Mouse (Mus musculus) layer of hippocampus, postnatal 25 days (tissue): ENCODE data around the gene A930033H14Rik. TPM values are rescaled to one million over a fixed set of nuclear protein-coding genes. Genes with fewer than 3 reads are reported as not detected.

Source experiments
- DNase-seq, 2 experiments: peaks; one replicate each; pipeline ENCODE4 v3.0.0; 2022; ENCODE audit warnings: mixed read lengths in 2 of 2, low spot score in 1 of 2; ENCODE audit errors: extremely low spot score in 1 of 2
- total RNA-seq, 2 experiments: library from RNA; stranded (reverse); gene quantifications; 2 replicates each; pipeline ENCODE4 v1.2.3; 2021

A930033H14Rik gene
- total RNA-seq, 2 experiments from 2014 or later = 2.2 to 4.1 TPM

GRCm38 (mm10) chr10:69237781-69238180 is 24.9 kb upstream of the A930033H14Rik start:
- DNase-seq = no peak

- DNase-seq = no peak
These were observed 24.3 kb upstream of the A930033H14Rik start for GRCm38 (mm10) chr10:69237185-69237584.

GRCm38 (mm10) chr10:69225951-69226350 is 13.1 kb upstream of the A930033H14Rik start:
- no peak for DNase-seq

GRCm38 (mm10) chr10:69225471-69225870 is 12.6 kb upstream of the A930033H14Rik start:
- no peak for DNase-seq

- DNase-seq = no peak
These were observed 11.4 kb upstream of the A930033H14Rik start for GRCm38 (mm10) chr10:69224276-69224675.

DNA sequence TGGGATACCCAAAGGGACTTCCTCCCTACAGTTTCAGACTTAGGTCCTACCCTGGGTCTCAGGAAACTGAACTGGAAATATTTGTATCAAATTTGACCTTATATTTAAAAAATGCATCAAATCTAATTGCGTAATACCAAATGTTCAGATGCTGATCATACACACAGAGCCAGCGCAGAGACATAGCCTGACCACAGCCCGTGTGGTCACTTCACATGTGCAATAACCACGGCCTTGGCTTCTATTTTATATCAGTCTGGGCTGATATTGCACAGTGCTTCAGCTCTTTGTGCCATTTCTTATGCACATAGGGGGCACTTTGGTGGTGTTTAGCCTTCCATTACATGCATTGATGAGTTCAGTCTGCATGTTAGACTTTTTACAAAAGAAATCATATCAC is 10.3 kb upstream of the A930033H14Rik start:
- DNase-seq = no peak

DNA sequence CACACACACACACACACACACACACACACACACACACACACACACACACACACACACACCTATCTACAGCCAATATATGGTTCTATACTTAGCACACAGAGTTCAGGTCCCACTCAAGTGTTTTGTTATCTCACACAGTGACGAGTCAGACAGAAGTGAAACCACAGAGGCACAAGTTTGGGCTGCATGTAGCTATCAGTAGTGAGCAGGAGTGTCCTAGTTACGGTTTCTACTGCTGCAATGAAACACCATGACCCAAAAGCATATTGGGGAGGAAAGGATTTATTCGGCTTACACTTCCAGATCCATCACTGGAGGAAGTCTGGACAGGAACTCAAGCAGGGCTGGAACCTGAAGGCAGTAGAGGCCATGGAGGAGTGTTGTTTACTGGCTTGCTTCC is 9.1 kb upstream of the A930033H14Rik start:
- DNase-seq = no peak

- no peak for DNase-seq
These were observed 8.2 kb upstream of the A930033H14Rik start for GRCm38 (mm10) chr10:69221148-69221547.

- DNase-seq = no peak
These were observed 7.4 kb upstream of the A930033H14Rik start for GRCm38 (mm10) chr10:69220296-69220695.

GRCm38 (mm10) chr10:69219289-69219626 is 6.4 kb upstream of the A930033H14Rik start:
- no peak for DNase-seq

DNA sequence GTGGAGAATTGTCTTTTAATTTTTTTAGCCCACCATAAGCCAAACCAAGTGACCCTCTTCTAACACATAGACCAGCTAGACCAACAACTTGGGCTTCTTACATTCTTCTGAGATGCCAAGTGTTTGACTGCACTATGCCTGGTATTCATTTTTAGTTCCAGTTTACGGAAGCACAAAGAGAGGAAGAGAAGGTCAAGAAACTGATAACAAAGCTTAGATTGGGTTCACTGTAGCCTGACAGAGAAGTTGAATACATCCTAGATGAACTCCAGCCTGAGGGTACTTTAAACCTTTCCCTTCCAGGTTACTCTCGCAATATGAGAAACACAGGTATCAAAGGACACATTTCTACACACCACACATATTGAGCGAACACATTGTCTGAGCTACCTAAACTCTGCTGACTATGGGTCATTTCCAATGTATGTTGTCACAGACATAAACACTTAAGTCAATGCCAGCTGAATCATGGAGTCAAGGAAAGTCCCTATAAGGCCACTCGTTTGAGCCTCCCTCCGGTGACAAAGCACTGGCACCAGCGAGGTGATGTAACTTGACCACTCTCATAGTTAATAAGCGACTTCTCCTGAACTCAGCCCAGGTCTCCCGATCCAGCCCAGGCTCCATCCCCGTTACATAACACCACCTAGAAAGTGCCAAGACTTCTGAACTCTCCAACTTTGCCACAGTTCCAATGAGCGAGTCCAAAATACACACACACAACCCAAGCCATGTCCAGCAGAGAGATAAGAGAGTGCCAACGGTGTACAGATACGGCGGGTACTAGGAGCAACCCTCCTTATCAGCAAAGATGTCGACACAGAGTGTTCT is 5.8 kb upstream of the A930033H14Rik start:
- no peak for DNase-seq

DNA sequence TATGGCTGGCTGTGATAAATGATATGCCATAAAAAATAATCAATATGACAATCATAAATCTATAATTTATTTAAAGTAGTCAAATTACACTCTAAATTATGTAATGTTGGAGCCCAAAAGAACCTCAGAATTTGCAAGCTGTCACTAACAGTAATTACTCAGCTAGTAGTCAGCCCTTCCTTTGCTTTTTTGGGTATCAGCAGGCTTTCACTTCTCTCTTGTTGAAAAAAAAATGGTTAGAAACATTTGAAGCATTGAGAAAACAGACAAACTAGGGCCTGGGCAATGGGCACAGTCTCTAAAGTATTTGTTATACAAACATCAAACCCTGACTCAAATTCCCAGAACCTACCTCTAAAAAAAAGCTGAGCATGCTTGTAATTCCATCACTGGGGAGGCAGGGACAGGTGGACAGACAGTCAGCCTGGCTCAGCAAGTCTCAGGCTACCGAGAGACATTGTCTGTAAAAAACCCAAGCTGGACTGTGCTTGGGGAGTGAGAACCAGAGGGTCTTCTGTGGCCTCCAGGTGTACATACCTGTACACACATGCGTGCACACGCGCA is 4.3 kb upstream of the A930033H14Rik start:
- DNase-seq = no peak

DNA sequence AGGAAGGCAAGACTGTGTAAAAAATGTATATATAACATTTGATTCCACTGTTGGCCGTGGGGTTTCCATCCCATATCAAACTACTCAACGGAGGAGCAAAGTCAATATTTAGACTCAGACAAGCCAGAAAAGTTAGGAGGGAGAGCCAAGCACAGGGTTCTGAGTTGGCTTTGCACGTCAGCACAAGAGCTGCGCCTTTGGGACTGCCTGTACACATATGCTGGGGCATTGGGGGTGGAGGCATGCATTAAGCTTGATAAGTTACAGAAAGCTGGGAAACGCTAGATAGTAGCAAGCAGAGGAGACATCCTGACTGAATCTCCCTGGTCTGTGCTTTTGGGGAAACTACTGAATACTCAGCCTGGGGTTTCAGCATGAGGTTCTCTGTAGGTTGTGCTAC is 1.1 kb upstream of the A930033H14Rik start:
- no peak for DNase-seq

- peak in 1 of 2 experiments; percentile 11 for DNase-seq
These were observed 566 bp upstream of the A930033H14Rik start for GRCm38 (mm10) chr10:69213451-69213877.

GRCm38 (mm10) chr10:69211976-69212375 is 922 bp downstream of the A930033H14Rik start:
- peak; percentile 10 to 11 for DNase-seq

GRCm38 (mm10) chr10:69211560-69211959 is 1.3 kb downstream of the A930033H14Rik start:
- no peak for DNase-seq

- no peak for DNase-seq
These were observed 2.2 kb downstream of the A930033H14Rik start for GRCm38 (mm10) chr10:69210659-69211058.

DNA sequence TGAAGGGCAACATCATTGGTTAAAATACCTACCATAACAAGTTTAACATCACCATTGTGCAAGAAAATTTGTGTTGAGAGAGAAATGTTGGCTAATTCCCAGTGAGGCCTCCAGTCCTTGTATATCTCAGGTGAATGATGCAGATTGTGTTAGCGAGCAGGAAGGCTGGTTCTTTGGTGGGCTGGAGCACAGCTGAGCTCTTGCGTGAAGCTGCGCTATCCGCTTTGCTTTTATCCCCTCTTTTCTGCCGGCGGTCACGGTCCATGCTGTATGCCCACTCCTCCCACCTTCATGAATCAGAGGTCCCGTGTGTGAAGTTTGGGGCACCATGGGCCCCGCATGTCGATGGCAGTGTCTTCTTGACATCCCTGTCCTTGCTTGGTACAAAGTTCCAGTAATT is 2.9 kb downstream of the A930033H14Rik start:
- DNase-seq = no peak

GRCm38 (mm10) chr10:69208705-69209104 is 4.2 kb downstream of the A930033H14Rik start:
- DNase-seq = no peak

GRCm38 (mm10) chr10:69207981-69208630 is 4.8 kb downstream of the A930033H14Rik start:
- no peak for DNase-seq

DNA sequence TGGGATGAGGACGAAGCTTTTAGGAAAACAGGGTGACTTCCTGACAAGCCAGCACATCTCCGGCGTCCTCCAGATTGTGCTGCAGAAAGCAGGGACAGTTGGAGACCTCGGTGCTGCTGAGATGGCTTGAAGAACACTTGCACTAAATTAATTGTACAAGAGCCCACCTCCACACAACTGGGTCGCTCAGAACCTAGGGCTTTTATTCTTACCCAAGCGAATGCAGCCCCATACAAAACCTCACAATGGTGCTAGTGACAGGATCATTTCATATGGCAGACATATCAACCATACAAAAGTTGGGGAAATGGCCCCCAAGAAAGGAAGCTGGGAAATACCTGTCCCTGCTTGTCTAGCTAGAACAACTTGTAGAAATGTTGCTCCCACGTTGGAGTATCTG is 5.4 kb downstream of the A930033H14Rik start:
- DNase-seq = no peak

GRCm38 (mm10) chr10:69206081-69206480 is 6.8 kb downstream of the A930033H14Rik start:
- no peak for DNase-seq
